Mouse (Mus musculus) thymus, postnatal 14 days (tissue): ENCODE measurements around the gene Rab5if.
"Not testable (repeated sequence)": the region's sequence is repeated elsewhere in the genome, so short reads cannot be mapped to it uniquely, and the experiment has no call there.

ENCODE experiments used
- DNase-seq: peaks from one replicate; pipeline ENCODE4 v3.0.0; 2021

The Rab5if gene

GRCm38 (mm10) chr2:156892240-156892639 lies 29.3 kb downstream of the Rab5if start:
- DNase-seq: no peak

GRCm38 (mm10) chr2:156892821-156893220 lies 29.9 kb downstream of the Rab5if start:
- no peak for DNase-seq

GRCm38 (mm10) chr2:156894496-156895265 lies 31.8 kb downstream of the Rab5if start:
- DNase-seq: no peak

GRCm38 (mm10) chr2:156896384-156896914 lies 33.5 kb downstream of the Rab5if start:
- DNase-seq: no peak

GRCm38 (mm10) chr2:156897034-156897433 lies 34.1 kb downstream of the Rab5if start:
- no peak for DNase-seq

GRCm38 (mm10) chr2:156898374-156898773 lies 35.4 kb downstream of the Rab5if start:
- DNase-seq: no peak

- DNase-seq: no peak
These were observed 36.3 kb downstream of the Rab5if start for GRCm38 (mm10) chr2:156899184-156899583.

GRCm38 (mm10) chr2:156901344-156901743 lies 38.4 kb downstream of the Rab5if start:
- DNase-seq: no peak

- DNase-seq: no peak
These were observed 39.0 kb downstream of the Rab5if start for GRCm38 (mm10) chr2:156901883-156902282.

- not testable (repeated sequence) for DNase-seq
These were observed 39.5 kb downstream of the Rab5if start for GRCm38 (mm10) chr2:156902411-156902810.

GRCm38 (mm10) chr2:156903367-156903766 lies 40.4 kb downstream of the Rab5if start:
- DNase-seq: peak; percentile 31

GRCm38 (mm10) chr2:156904976-156905717 lies 42.2 kb downstream of the Rab5if start:
- no peak for DNase-seq

GRCm38 (mm10) chr2:156905931-156906330 lies 43.0 kb downstream of the Rab5if start:
- not testable (repeated sequence) for DNase-seq

- no peak for DNase-seq
These were observed 50.3 kb downstream of the Rab5if start for GRCm38 (mm10) chr2:156913191-156913590.

GRCm38 (mm10) chr2:156915559-156915958 lies 52.6 kb downstream of the Rab5if start:
- DNase-seq: no peak

- no peak for DNase-seq
These were observed 53.6 kb downstream of the Rab5if start for GRCm38 (mm10) chr2:156916419-156917125.

GRCm38 (mm10) chr2:156918562-156918961 lies 55.6 kb downstream of the Rab5if start:
- DNase-seq: peak; percentile 56

GRCm38 (mm10) chr2:156919191-156919590 lies 56.3 kb downstream of the Rab5if start:
- DNase-seq: not testable (repeated sequence)

GRCm38 (mm10) chr2:156919796-156920195 lies 56.9 kb downstream of the Rab5if start:
- DNase-seq: peak; percentile 55

- DNase-seq: no peak
These were observed 60.1 kb downstream of the Rab5if start for GRCm38 (mm10) chr2:156923057-156923456.
